Mouse (Mus musculus) frontal cortex, adult (tissue): ENCODE data around the gene Acvr2b.

Experiments used
- ATAC-seq: cut with Nextera tagmentation; 2 replicates; pipeline ENCODE4 v1.9.2; 2017; ENCODE audit warnings: mild to moderate bottlenecking, moderate library complexity, mixed read lengths; ENCODE audit not compliant: low TSS enrichment

Acvr2b gene

DNA sequence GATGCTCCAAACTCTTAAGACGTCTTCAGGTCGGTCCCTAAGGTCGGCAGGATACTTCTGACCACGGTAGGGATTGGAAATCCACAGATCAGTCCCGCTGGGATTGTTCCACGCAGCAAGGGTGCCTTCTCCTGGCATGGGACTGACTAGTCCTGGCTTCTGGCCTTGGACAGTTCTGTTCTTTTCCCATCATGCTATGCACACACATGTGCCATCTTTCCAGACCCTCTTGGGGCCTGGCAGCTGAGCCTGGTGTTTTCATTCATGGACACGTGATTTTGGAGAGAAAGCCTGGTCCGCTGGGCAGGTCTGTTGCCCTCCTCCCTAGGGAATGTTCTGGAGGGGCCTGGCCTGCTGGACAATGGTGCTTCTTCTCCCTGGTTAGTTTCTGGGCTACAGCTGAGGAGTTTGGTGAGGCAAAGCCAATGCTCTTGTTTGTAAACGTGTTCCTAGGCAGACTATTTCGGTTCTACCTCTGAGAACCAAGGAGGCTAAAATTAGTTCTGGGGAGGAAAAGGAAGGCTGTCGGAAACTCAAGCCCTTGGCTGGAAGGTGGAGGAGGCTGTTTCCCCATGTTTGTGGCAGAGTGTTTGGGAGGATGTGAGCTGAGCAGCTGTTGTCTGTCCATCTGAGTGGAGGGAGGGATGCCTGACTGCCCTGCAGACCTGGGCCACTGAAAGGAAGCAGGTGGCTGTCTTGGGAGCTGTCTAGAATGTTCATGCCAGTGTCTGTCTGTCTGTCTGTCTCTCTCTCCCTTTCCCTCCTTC lies 7.2 kb downstream of the Acvr2b start:
- ATAC-seq, result peak; percentile 85

DNA sequence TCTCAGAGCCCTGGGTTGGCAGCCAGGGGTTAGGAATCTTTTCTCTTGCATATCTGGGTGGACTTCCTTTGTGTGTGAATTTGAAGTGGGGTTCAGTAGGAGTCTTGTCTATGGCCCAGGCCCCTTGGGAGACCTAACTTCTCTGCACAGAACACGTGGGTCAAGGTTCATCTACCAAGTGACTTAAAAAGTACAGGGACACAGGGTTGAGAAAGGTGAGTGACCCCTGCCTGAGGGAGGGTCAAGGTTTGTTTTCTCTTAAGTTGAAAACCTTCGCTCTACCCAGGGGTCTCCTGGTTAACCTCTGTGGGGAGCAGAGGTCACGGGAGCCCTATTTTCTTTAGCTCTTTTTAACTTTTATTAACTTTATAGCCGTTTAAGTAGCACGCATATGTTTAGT lies 7.9 kb downstream of the Acvr2b start:
- no peak for ATAC-seq

DNA sequence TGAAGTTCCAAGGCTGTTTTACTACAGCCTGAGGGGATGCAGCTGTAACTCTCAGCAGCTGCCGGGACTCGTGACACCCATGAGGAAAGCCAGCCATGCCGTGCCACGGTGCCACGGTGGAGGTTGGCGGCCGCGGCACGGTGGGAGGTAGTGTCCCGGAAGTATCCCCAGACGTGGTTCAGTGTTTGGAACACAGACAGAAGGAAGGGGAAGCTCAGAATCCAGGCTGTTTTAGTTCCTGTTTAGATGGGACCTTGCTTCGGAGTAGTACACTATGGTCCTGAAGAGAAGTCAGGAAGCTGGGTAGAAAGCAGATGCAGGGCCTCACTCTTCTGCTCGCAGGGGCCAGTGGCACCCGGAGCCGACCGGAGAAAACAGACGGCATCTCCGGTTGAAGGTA lies 16.1 kb downstream of the Acvr2b start:
- no peak for ATAC-seq

- ATAC-seq, result no peak
These were observed 18.0 kb downstream of the Acvr2b start for GRCm38 (mm10) chr9:119419852-119420438.

DNA sequence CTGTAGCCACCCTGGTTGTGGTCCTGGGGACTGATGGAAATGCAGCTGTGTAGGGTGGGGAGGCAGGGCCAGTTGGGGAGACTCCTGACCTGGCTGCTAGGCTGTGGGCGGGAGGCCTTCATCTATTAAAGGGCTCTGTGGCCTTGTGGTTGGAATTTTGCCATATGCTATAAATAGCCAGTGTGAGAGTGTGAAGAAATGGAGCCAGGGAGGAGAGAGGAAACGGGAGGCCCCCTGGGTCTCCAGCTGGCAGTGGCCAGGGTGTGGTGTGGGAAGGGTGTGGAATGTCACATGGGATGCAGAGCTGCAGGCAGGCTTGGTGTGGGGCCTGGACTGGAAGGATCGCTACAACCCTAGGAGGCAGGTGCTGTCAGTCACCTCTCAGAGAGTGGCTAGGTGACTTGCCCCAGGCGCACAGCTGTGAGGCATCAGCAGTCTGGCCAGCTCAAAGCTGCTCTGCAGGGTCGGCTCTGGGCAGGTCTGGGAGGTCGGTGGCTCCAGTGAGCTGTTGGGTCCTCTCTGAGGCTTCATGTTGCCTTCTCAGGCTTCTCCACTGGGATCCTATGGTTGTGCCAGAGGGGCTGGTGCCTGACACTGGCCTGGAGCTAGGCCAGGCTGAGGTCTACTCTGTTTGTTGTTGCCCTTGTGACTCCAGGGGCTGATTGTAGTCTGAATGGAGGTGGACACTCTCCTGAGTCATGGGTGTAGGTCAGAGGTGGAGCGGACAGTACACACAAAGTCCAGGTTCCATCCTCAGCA lies 23.5 kb downstream of the Acvr2b start:
- 0 out of 2 replicates have a peak, but pooled peaks have one; percentile 20 for ATAC-seq

DNA sequence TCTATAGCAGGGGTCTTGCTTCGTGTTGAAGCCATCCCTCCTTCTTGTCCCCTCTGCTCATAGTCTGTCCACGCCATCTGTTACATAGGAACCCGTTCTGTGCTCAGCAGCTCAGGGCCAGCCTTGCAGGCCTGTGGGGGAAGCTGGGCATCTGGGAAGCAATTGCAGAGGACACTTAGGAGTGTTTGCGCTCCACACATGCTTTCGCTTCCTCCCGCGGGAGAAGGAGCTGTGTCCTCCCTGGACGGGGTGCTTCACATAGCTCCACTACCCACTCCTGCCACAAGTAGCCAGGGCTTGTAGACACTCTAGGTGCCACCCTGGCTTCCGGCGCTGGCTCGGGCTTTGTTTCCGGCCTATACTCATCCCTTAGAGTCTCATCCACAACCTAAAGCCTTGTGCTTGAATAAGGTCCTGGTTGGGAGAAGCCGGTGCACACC lies 24.1 kb downstream of the Acvr2b start:
- no peak for ATAC-seq

DNA sequence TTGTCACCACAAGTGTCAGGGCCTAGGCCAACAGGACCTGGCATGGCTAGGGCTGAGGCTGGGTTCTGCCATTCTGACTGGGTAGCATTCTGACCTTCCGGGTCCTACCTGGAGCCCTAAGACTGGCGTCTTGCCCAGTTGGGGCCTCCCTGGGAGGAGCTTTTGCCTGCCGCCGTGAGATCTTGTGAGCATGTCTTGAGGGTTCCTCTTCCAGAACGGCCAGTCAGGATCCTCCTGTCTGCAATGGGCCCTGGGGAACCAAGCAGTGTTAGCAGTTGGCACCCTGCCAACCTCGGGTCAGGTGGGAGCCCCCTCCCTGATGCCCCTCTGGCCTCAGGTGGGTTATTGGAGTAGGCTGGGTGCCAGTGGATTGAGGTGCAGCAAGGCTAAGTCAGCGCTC lies 24.6 kb downstream of the Acvr2b start:
- no peak for ATAC-seq

GRCm38 (mm10) chr9:119430311-119430710 lies 28.4 kb downstream of the Acvr2b start:
- ATAC-seq, result peak; percentile 94

GRCm38 (mm10) chr9:119435855-119436254 lies 33.9 kb downstream of the Acvr2b start:
- no peak for ATAC-seq

DNA sequence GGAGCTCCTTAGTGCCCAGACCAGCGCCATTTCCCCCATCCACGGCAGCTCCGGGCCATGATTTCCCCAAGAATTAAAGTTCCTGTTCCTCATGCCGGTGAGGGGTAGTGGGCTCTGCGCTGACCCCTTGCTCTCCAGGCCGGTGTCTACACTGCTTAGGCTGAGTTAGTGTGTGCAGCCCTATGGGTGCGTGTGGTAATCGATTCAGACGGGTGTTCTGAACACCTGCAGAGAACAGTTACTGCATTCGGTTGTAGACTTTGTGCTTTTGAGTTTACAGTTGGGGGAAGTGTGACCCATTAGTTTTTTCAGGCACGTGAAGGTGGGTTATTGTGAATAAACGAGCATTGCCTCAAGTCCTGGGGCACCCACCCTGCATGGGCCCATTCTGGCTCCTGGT lies 36.1 kb downstream of the Acvr2b start:
- ATAC-seq, result no peak

GRCm38 (mm10) chr9:119438498-119439000 lies 36.6 kb downstream of the Acvr2b start:
- peak; percentile 69 for ATAC-seq

- peak; percentile 91 for ATAC-seq
These were observed 43.0 kb downstream of the Acvr2b start, which contains the start of gene Exog for GRCm38 (mm10) chr9:119444738-119445429. TSS of gene Exog (plus strand) at chr9:119444943.

DNA sequence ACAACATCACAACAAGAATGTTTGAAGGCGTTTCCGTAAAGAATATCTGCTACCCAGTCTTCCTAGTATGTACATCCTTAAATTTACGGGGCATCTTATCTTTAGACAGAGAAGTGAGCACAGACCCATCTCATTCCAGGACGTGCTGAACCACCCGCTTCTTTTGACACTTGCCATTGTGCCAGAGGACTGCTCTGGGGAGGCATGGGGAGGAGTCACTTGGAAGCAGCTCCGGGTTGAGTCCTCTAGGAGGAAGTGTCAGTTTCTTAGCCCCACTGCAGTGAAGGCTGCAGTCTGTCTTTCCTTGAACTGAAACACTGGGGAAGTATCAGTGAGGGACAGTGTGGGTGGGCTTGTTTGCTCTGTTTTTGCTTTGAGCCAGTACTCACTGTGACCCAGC lies 43.8 kb downstream of the Acvr2b start:
- no peak for ATAC-seq

- ATAC-seq, result no peak
These were observed 54.0 kb downstream of the Acvr2b start for GRCm38 (mm10) chr9:119455967-119456366.

GRCm38 (mm10) chr9:119457122-119457521 lies 55.2 kb downstream of the Acvr2b start:
- ATAC-seq, result peak; percentile 47; the same call in 1 of the 2 replicates

DNA sequence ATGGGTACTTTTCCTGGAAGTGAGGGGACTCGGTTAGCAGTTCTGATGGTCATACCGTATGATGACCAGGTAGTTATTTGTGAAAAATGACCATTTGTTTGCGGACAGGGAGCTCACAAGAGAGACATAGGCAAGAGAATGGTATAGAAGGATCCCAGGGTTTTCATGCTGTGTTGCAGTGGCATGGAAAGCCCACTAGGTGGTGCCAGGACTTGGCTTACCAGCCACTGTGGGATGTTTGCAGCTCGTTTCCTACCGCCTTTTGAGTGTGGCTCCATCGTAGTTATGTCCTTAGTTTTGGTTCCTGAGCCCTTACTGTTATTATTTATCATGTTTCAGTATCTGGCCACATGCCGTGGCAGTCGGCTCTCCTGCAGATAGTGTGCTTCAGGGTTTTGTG lies 58.5 kb downstream of the Acvr2b start:
- ATAC-seq, result peak; percentile 82

- no peak for ATAC-seq
These were observed 63.1 kb downstream of the Acvr2b start for GRCm38 (mm10) chr9:119465056-119465455.

DNA sequence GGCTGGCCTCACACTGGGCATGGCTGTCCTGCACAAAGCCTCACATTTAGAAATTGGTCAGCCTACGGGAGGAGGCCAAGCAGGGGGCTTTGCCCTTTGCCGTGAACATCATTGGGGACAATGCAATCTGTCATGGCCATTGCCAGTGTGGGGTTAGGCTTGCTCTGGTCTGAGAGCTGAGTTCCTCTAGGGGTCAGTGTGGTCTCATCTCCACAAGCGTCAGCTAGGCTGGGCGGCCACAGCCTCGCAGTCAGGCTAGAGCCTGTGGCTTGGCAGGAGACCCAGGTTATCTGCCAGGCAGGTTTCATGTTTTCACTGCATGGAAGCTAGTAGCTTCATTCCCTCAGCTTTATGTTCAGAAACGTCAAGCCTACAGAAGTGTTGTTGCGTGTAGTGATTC lies 63.7 kb downstream of the Acvr2b start:
- ATAC-seq, result peak; percentile 53; the same call in 1 of the 2 replicates

GRCm38 (mm10) chr9:119469691-119470353 lies 67.9 kb downstream of the Acvr2b start:
- no peak for ATAC-seq

DNA sequence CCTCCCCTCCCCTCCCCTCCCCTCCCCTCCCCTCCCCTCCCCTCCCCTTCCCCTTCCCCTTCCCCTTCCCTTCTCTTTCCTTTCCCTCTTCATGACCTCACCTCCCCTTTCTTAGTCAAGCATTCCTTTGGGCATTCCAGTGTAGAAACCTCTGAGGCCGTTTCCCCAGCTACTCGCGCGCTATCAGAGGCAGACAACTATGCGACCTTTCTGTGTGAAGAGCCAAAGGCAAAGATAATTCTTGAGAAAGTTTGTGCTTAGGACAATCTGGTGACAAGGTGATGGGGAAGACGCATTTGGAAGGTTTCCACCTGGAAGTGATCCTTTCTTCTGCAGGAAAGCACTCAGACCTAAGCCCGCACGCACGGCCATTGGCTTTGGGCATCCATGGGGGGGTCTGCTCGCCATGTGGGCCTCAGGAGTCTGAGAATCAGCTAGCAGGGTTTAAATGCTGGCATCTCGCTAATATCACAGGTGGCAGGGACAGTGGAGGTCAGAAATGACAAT lies 70.5 kb downstream of the Acvr2b start:
- no peak for ATAC-seq

GRCm38 (mm10) chr9:119473011-119473410 lies 71.1 kb downstream of the Acvr2b start:
- ATAC-seq, result no peak
